Mouse (Mus musculus): Measurements from ENCODE around the gene Znhit6.

- no peak for TF ChIP-seq CTCF (IDR thresholded peaks at IDR 0.05; ENCODE audit: low read depth, low read length)
- TF ChIP-seq EP300 (IDR thresholded peaks at IDR 0.05; ENCODE audit: insufficient read depth, low read depth, low read length): no peak
- no peak for TF ChIP-seq POLR2A (IDR thresholded peaks at IDR 0.05; ENCODE audit: insufficient read depth, low read length)
Observed at GRCm38 (mm10) chr3:145640583-145640982, 64.6 kb downstream of the Znhit6 start.
